Mouse (Mus musculus): ENCODE measurements at regions not wholly inside any gene's neighbourhood (a gene's known extent, or its start where the extent isn't known, plus 50 kb on each side); places are given as distances from the start of the nearest gene placed in this dataset.
A peak's percentile ranks its signal among the peaks of the same experiment; 100 is the strongest.

- no peak for ATAC-seq (ENCODE audit: extremely low read depth, insufficient number of reproducible peaks, low FRiP score, poor library complexity, severe bottlenecking)
Measured at GRCm38 (mm10) chr10:99400076-99400475, 137.0 kb downstream of the Dusp6 start.

GRCm38 (mm10) chr10:99406764-99407163 is 143.7 kb downstream of the Dusp6 start:
- no peak for ATAC-seq (ENCODE audit: extremely low read depth, insufficient number of reproducible peaks, low FRiP score, poor library complexity, severe bottlenecking)

GRCm38 (mm10) chr10:99408786-99409185 is 145.8 kb downstream of the Dusp6 start:
- no peak for ATAC-seq (ENCODE audit: extremely low read depth, insufficient number of reproducible peaks, low FRiP score, poor library complexity, severe bottlenecking)

GRCm38 (mm10) chr10:99409744-99410143 is 146.7 kb downstream of the Dusp6 start:
- no peak for ATAC-seq (ENCODE audit: extremely low read depth, insufficient number of reproducible peaks, low FRiP score, poor library complexity, severe bottlenecking)

- ATAC-seq (ENCODE audit: extremely low read depth, insufficient number of reproducible peaks, low FRiP score, poor library complexity, severe bottlenecking): no peak
Measured at GRCm38 (mm10) chr10:99410754-99411153, 147.7 kb downstream of the Dusp6 start.

GRCm38 (mm10) chr10:99413455-99413854 is 150.4 kb downstream of the Dusp6 start:
- ATAC-seq (ENCODE audit: extremely low read depth, insufficient number of reproducible peaks, low FRiP score, poor library complexity, severe bottlenecking): no peak

- no peak for ATAC-seq (ENCODE audit: extremely low read depth, insufficient number of reproducible peaks, low FRiP score, poor library complexity, severe bottlenecking)
Measured at GRCm38 (mm10) chr10:99416271-99416670, 153.2 kb downstream of the Dusp6 start.

GRCm38 (mm10) chr10:99416896-99417479 is 154.0 kb downstream of the Dusp6 start:
- no peak for ATAC-seq (ENCODE audit: extremely low read depth, insufficient number of reproducible peaks, low FRiP score, poor library complexity, severe bottlenecking)

- no peak for ATAC-seq (ENCODE audit: extremely low read depth, insufficient number of reproducible peaks, low FRiP score, poor library complexity, severe bottlenecking)
Measured at GRCm38 (mm10) chr10:99417591-99417990, 154.6 kb downstream of the Dusp6 start.

- ATAC-seq (ENCODE audit: extremely low read depth, insufficient number of reproducible peaks, low FRiP score, poor library complexity, severe bottlenecking): no peak
Measured at GRCm38 (mm10) chr10:99418497-99418896, 155.5 kb downstream of the Dusp6 start.

GRCm38 (mm10) chr10:99419532-99419931 is 156.5 kb downstream of the Dusp6 start:
- no peak for ATAC-seq (ENCODE audit: extremely low read depth, insufficient number of reproducible peaks, low FRiP score, poor library complexity, severe bottlenecking)

GRCm38 (mm10) chr10:99423406-99423805 is 160.4 kb downstream of the Dusp6 start:
- ATAC-seq (ENCODE audit: extremely low read depth, insufficient number of reproducible peaks, low FRiP score, poor library complexity, severe bottlenecking): no peak

GRCm38 (mm10) chr10:99425265-99425664 is 162.2 kb downstream of the Dusp6 start:
- ATAC-seq (ENCODE audit: extremely low read depth, insufficient number of reproducible peaks, low FRiP score, poor library complexity, severe bottlenecking): peak; percentile 92

GRCm38 (mm10) chr10:99430175-99430574 is 167.1 kb downstream of the Dusp6 start:
- ATAC-seq (ENCODE audit: extremely low read depth, insufficient number of reproducible peaks, low FRiP score, poor library complexity, severe bottlenecking): no peak

- peak; percentile 98 for ATAC-seq (ENCODE audit: extremely low read depth, insufficient number of reproducible peaks, low FRiP score, poor library complexity, severe bottlenecking)
Measured at GRCm38 (mm10) chr10:99430669-99431561, 167.9 kb downstream of the Dusp6 start.

GRCm38 (mm10) chr10:99437060-99437459 is 174.0 kb downstream of the Dusp6 start:
- ATAC-seq (ENCODE audit: extremely low read depth, insufficient number of reproducible peaks, low FRiP score, poor library complexity, severe bottlenecking): no peak

GRCm38 (mm10) chr10:99440169-99440568 is 177.1 kb downstream of the Dusp6 start:
- ATAC-seq (ENCODE audit: extremely low read depth, insufficient number of reproducible peaks, low FRiP score, poor library complexity, severe bottlenecking): no peak

GRCm38 (mm10) chr10:99441014-99441413 is 178.0 kb downstream of the Dusp6 start:
- ATAC-seq (ENCODE audit: extremely low read depth, insufficient number of reproducible peaks, low FRiP score, poor library complexity, severe bottlenecking): peak; percentile 76

- ATAC-seq (ENCODE audit: extremely low read depth, insufficient number of reproducible peaks, low FRiP score, poor library complexity, severe bottlenecking): no peak
Measured at GRCm38 (mm10) chr10:99441931-99442330, 178.9 kb downstream of the Dusp6 start.

- ATAC-seq (ENCODE audit: extremely low read depth, insufficient number of reproducible peaks, low FRiP score, poor library complexity, severe bottlenecking): peak; percentile 67; the same call in 1 of the 2 replicates
Measured at GRCm38 (mm10) chr10:99443453-99444170, 180.6 kb downstream of the Dusp6 start.

Measured in neutrophil, adult 5-6 weeks (primary cell).